In the genomic region with DNA sequence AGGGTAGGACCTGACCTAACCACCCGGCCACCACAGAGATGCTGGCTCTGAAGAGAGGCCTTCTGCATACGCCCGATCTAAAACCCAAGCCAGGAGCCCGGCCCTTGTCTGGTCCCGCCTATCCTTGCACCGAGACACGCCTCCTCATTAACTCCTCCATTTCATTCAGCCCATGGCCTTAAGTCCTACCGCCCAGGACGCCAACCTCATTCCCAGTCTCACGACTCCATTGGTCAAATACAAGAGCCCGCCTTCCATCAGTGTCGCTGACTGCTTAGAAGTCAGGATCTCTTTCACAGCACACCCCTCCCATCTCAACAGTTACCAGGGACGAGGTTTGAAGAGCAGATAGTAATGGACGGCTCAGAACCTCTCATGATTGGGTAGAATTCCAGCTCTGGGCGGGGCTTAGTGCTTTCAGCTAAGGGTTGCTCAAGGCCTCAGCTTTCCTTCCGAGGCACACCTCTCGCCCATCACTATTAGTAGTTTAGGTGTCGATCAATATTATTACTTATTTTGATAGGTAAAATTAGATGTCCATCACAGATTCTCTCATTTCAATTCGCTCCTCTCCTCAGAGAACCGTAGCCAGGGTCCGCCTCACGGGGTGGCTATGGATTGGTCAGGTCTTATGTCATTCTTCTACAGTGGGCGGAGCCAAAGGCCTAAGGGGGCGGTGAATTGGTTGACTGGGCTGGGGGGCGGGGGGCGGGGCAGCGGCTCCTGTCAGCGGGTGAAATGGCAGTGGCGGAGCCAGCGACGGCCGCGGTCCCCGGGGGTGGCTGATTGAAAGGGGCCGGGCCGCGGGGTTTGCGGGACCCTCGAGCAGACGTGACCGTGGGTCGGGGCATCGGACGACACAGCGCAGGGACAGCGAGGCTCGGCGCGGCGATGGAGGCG, we compare ENCODE assay signal across 8 mouse cellular contexts. TPM values are rescaled to one million over a fixed set of nuclear protein-coding genes. Genes with fewer than 3 reads are reported as not detected.
DNase-seq lines count a peak whose midpoint lies in the region; ATAC-seq lines count a peak whose summit lies in the region.

TSS of gene Evi5l (plus strand) at position 716 of the 900 bp plus-strand sequence.

- H3K4me1 ChIP-seq in lung, embryonic 16.5 days (replicated peaks; ENCODE audit: control insufficient read depth, insufficient read depth, low read length), result peaks cover 8% of the 10 kb centered on the region; the same call in 1 of the 2 replicates

- peak; percentile 100 for DNase-seq in MEL-GATA-1-ER (ENCODE audit: extremely low read depth, low read depth)
- peak; percentile 99 for DNase-seq in cerebellum, adult 8-10 months
- DNase-seq in forelimb bud, embryonic 11.5 days (ENCODE audit: low read depth, low spot score), result peak; percentile 99
- peak; percentile 99 for DNase-seq in layer of hippocampus, adult 9-10 months (ENCODE audit: low spot score)
- peak; percentile 97 for DNase-seq in ovary, postnatal 10 days (ENCODE audit: low spot score)
- peak; percentile 98 to 99 for DNase-seq in thymus, postnatal 10 days (ENCODE audit: low spot score in 2 of 2)

- peak within 1 kb of the TSS; percentile 92 for H3K9ac ChIP-seq in lung, embryonic 16.5 days (ENCODE audit: low read length)

- peak within 1 kb of the TSS; percentile 82 for H3K4me2 ChIP-seq in lung, embryonic 16.5 days (ENCODE audit: low read depth, low read length)

- WGBS in lung, embryonic 16.5 days, result 1% methylated on average over 43 of the region's 51 CpGs

- H3K27ac ChIP-seq in lung, embryonic 16.5 days (ENCODE audit: low read length), result 0 out of 2 replicates have a peak within 1 kb of the TSS, but pooled peaks have one; percentile 28

- no peaks in the 10 kb centered on the region for H3K27me3 ChIP-seq in lung, embryonic 16.5 days (ENCODE audit: control insufficient read depth, insufficient read depth, low read depth, low read length)

- peak within 1 kb of the TSS; percentile 83 for H3K4me3 ChIP-seq in lung, embryonic 16.5 days (ENCODE audit: low read length)

- no peaks in the 10 kb centered on the region for H3K36me3 ChIP-seq in lung, embryonic 16.5 days (ENCODE audit: control insufficient read depth, insufficient read depth, low read length)

- ATAC-seq in hematopoietic stem cell, adult 5-6 weeks (replicated peaks in 1 of 2; ENCODE audit: insufficient read depth in 1 of 2, low FRiP score in 2 of 2, low TSS enrichment in 1 of 2, low read depth in 1 of 2, poor library complexity in 2 of 2, severe bottlenecking in 2 of 2), result peak; percentile 94
- peak; percentile 98 for ATAC-seq in lung, embryonic 16.5 days (ENCODE audit: low read depth)

- H3K9me3 ChIP-seq in lung, embryonic 16.5 days (ENCODE audit: control insufficient read depth, low read length), result no peaks in the 10 kb centered on the region

RNA-seq across cellular contexts. Expression of gene Evi5l, which starts in this region (rescaled TPM):
- 9.3 and 14.3 TPM in 2 replicates for total RNA-seq in hematopoietic stem cell, adult 5-6 weeks (2017)
- 24.1 and 24.5 TPM in 2 replicates for polyA plus RNA-seq in lung, embryonic 16.5 days (2015; fragmentation: Nextera tagmentation; extraction: Ambion mirVana)

Comparison
In these comparisons a context has a peak if more than half of its experiments do, and no peak if none do; other contexts are left out.
1. Peak in every context shown above with its lines: DNase-seq, ATAC-seq, H3K4me3 ChIP-seq and H3K27ac ChIP-seq.